Mouse (Mus musculus): Measurements from ENCODE around the gene Flt1.

Gene Flt1

GRCm38 (mm10) chr5:147725831-147726700, at the start of gene Flt1:
Gene Flt1 (minus strand): TSS chr5:147726011.
- DNase-seq (ENCODE audit: extremely low read depth, insufficient read length, low spot score), result peak; percentile 30

GRCm38 (mm10) chr5:147775222-147775621, 49.4 kb upstream of the Flt1 start:
- DNase-seq (ENCODE audit: extremely low read depth, insufficient read length, low spot score), result no peak

- DNase-seq (ENCODE audit: extremely low read depth, insufficient read length, low spot score), result no peak
These were observed 44.1 kb upstream of the Flt1 start for GRCm38 (mm10) chr5:147769918-147770317.

GRCm38 (mm10) chr5:147764061-147764460, 38.2 kb upstream of the Flt1 start:
- DNase-seq (ENCODE audit: extremely low read depth, insufficient read length, low spot score), result no peak

- no peak for DNase-seq (ENCODE audit: extremely low read depth, insufficient read length, low spot score)
These were observed 36.2 kb upstream of the Flt1 start for GRCm38 (mm10) chr5:147761984-147762383.

- DNase-seq (ENCODE audit: extremely low read depth, insufficient read length, low spot score), result no peak
These were observed 35.5 kb upstream of the Flt1 start for GRCm38 (mm10) chr5:147761275-147761674.

- DNase-seq (ENCODE audit: extremely low read depth, insufficient read length, low spot score), result no peak
These were observed 33.0 kb upstream of the Flt1 start for GRCm38 (mm10) chr5:147758640-147759319.

- DNase-seq (ENCODE audit: extremely low read depth, insufficient read length, low spot score), result peak; percentile 84
These were observed 32.2 kb upstream of the Flt1 start for GRCm38 (mm10) chr5:147757832-147758587.

GRCm38 (mm10) chr5:147752914-147753341, 27.1 kb upstream of the Flt1 start:
- no peak for DNase-seq (ENCODE audit: extremely low read depth, insufficient read length, low spot score)

- DNase-seq (ENCODE audit: extremely low read depth, insufficient read length, low spot score), result no peak
These were observed 25.9 kb upstream of the Flt1 start for GRCm38 (mm10) chr5:147751673-147752130.

- DNase-seq (ENCODE audit: extremely low read depth, insufficient read length, low spot score), result no peak
These were observed 24.2 kb upstream of the Flt1 start for GRCm38 (mm10) chr5:147749972-147750371.

GRCm38 (mm10) chr5:147748081-147748581, 22.3 kb upstream of the Flt1 start:
- peak; percentile 89 for DNase-seq (ENCODE audit: extremely low read depth, insufficient read length, low spot score)

GRCm38 (mm10) chr5:147744900-147745653, 19.3 kb upstream of the Flt1 start:
- DNase-seq (ENCODE audit: extremely low read depth, insufficient read length, low spot score), result peak; percentile 41

- DNase-seq (ENCODE audit: extremely low read depth, insufficient read length, low spot score), result no peak
These were observed 16.8 kb upstream of the Flt1 start for GRCm38 (mm10) chr5:147742468-147743111.

- no peak for DNase-seq (ENCODE audit: extremely low read depth, insufficient read length, low spot score)
These were observed 11.0 kb upstream of the Flt1 start for GRCm38 (mm10) chr5:147736766-147737280.

GRCm38 (mm10) chr5:147733682-147734081, 7.9 kb upstream of the Flt1 start:
- DNase-seq (ENCODE audit: extremely low read depth, insufficient read length, low spot score), result no peak

- DNase-seq (ENCODE audit: extremely low read depth, insufficient read length, low spot score), result no peak
These were observed 7.1 kb upstream of the Flt1 start for GRCm38 (mm10) chr5:147732926-147733325.

GRCm38 (mm10) chr5:147727481-147727880, 1.7 kb upstream of the Flt1 start:
- no peak for DNase-seq (ENCODE audit: extremely low read depth, insufficient read length, low spot score)

- DNase-seq (ENCODE audit: extremely low read depth, insufficient read length, low spot score), result no peak
These were observed 1.0 kb upstream of the Flt1 start for GRCm38 (mm10) chr5:147726701-147727393.
